Mouse (Mus musculus): ENCODE results near the gene Stoml1. TPM values are rescaled to one million over a fixed set of nuclear protein-coding genes. Genes with fewer than 3 reads are reported as not detected.

Gene Stoml1
- polyA plus RNA-seq, 1 experiment from 2014 or later, result 31.2 TPM

DNA sequence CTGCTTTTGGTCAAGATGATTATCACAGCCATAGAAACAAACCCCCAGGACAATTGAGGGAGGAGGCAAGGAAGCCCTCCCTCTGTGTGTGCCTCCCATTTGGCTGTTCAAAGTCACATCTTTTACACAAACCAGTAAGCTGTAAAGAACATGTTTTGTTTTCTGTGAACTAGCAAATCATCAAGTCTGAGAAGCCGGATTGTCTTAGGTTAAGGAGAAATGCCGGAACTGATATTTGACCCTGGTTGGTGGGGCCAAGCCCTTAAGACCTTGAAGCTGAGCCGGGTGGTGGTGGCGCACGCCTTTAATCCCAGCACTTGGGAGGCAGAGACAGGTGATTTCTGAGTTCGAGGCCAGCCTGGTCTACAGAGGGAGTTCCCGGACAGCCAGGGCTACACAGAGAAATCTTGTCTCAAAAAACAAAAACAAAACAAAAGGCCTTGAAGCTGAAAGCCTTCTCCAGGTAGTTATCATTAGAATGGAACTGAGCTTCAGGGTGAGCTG, 21.2 kb downstream of the Stoml1 start:
- Histone ChIP-seq H3K4me2 (replicated peaks; ENCODE audit: low read depth, low read length) (no peak overlapping the region), H3K4me3 (ENCODE audit: low read depth, low read length) (no peak overlapping the region), H3K27me3 (ENCODE audit: control insufficient read depth, insufficient read depth, low read length) (no peaks in the 10 kb centered on the region), H3K36me3 (ENCODE audit: control insufficient read depth, insufficient read depth, low read length) (no peaks in the 10 kb centered on the region), H3K27ac (ENCODE audit: low read depth, low read length) (no peak overlapping the region), H3K9ac (ENCODE audit: low read depth, low read length) (no peak overlapping the region), H3K9me3 (ENCODE audit: control insufficient read depth, low read length) (no peaks in the 10 kb centered on the region), H3K4me1 (replicated peaks; ENCODE audit: control insufficient read depth, insufficient read depth, low read length) (no peaks in the 10 kb centered on the region; the same call in 1 of the 2 replicates)
- WGBS, result 81% methylated on average over 7 of the region's 7 CpGs
- ATAC-seq (ENCODE audit: low FRiP score) (no peak), DNase-seq (ENCODE audit: low spot score) (no peak)

DNA sequence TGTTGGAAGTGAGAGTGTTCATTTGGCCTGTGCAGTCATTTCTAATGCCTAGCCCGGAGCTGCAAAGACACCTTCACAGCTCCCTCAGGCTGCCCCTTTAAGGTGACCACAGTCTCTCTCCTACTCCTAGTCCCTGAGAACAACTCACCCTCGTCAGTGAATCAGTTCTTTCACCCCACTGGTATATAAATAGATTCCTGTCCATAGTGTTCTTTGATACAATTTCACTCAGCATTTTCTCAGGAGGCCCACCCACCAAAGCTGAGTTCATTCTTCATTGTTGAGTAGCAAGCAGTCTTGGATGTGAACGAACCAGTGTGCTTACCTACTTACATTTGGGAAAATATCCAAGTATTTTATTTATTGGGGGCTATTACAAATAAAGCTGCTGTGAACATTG, 21.7 kb downstream of the Stoml1 start:
- H3K9ac ChIP-seq (ENCODE audit: low read depth, low read length), result no peak overlapping the region
- no peaks in the 10 kb centered on the region for H3K36me3 ChIP-seq (ENCODE audit: control insufficient read depth, insufficient read depth, low read length)
- DNase-seq (ENCODE audit: low spot score), result no peak
- H3K27me3 ChIP-seq (ENCODE audit: control insufficient read depth, insufficient read depth, low read length), result no peaks in the 10 kb centered on the region
- H3K4me3 ChIP-seq (ENCODE audit: low read depth, low read length), result no peak overlapping the region
- H3K9me3 ChIP-seq (ENCODE audit: control insufficient read depth, low read length), result no peaks in the 10 kb centered on the region
- H3K4me1 ChIP-seq (replicated peaks; ENCODE audit: control insufficient read depth, insufficient read depth, low read length), result no peaks in the 10 kb centered on the region; the same call in 1 of the 2 replicates
- H3K27ac ChIP-seq (ENCODE audit: low read depth, low read length), result no peak overlapping the region
- no peak overlapping the region for H3K4me2 ChIP-seq (replicated peaks; ENCODE audit: low read depth, low read length)
- no peak for ATAC-seq (ENCODE audit: low FRiP score)
- WGBS, result 57% methylated on average over 3 of the region's 3 CpGs

DNA sequence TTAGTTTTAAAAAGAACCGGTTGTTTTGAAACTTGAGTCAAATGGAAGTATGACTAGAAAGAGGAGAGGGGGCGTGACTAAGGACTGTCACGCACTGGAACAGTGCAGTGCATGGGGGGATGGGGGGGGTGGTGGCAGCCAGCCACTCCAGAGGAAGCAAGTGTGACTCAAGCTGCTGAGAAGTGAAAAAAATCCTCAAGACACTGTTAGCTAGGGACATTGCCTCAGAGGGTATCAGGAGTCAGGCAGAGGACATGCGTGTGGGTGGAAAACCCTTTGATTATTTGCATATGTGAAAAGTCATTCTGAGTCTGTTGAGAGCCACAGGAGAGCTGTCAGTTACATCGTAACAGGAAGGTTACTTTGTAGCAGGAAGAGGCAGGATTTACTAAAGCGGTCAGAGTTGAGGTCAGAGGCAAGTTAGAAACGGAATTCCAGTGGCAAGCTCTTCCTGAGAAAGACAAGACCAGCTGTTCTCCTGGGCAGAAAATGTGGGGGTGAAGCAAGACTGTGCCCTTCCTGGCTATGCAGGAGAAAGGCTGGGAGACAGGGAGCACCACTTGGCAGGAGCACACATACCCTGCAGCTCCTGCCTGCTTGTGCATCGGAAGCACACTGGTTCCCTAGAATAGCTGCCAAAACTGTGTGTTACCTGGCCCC, 22.3 kb downstream of the Stoml1 start:
- WGBS, result 46% methylated on average over 8 of the region's 8 CpGs
- ATAC-seq (ENCODE audit: low FRiP score) (no peak), DNase-seq (ENCODE audit: low spot score) (no peak)
- no peaks in the 10 kb centered on the region; the same call in 1 of the 2 replicates for H3K4me1 ChIP-seq (replicated peaks; ENCODE audit: control insufficient read depth, insufficient read depth, low read length)
- H3K4me3 ChIP-seq (ENCODE audit: low read depth, low read length), result no peak overlapping the region
- H3K27me3 ChIP-seq (ENCODE audit: control insufficient read depth, insufficient read depth, low read length), result no peaks in the 10 kb centered on the region
- no peaks in the 10 kb centered on the region for H3K9me3 ChIP-seq (ENCODE audit: control insufficient read depth, low read length)
- H3K4me2 ChIP-seq (replicated peaks; ENCODE audit: low read depth, low read length), result no peak overlapping the region
- H3K27ac ChIP-seq (ENCODE audit: low read depth, low read length), result no peak overlapping the region
- H3K9ac ChIP-seq (ENCODE audit: low read depth, low read length), result no peak overlapping the region
- no peaks in the 10 kb centered on the region for H3K36me3 ChIP-seq (ENCODE audit: control insufficient read depth, insufficient read depth, low read length)

DNA sequence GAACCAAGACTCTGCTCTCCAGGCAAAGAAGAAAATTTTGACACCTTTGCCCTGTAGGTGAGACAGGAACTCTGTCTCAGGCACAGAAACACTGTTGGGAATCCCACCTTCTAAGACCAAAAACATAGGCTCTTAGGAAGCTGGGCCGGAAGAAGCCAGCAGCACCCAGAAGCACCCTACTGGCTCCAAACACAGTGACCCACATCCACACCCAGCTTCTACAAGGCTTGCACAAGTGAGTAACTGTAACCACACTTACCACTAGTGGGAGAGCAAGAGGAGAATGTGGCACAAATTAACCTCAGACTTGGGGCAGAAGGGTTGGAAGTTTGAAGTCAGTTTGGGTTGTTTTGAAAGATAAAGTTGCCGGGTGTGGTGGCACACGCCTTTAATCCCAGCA, 22.8 kb downstream of the Stoml1 start:
- ATAC-seq (ENCODE audit: low FRiP score) (no peak), DNase-seq (ENCODE audit: low spot score) (no peak)
- Histone ChIP-seq H3K27ac (ENCODE audit: low read depth, low read length) (no peak overlapping the region), H3K9me3 (ENCODE audit: control insufficient read depth, low read length) (no peaks in the 10 kb centered on the region), H3K27me3 (ENCODE audit: control insufficient read depth, insufficient read depth, low read length) (no peaks in the 10 kb centered on the region), H3K4me2 (replicated peaks; ENCODE audit: low read depth, low read length) (no peak overlapping the region), H3K4me1 (replicated peaks; ENCODE audit: control insufficient read depth, insufficient read depth, low read length) (no peaks in the 10 kb centered on the region; the same call in 1 of the 2 replicates), H3K9ac (ENCODE audit: low read depth, low read length) (no peak overlapping the region), H3K4me3 (ENCODE audit: low read depth, low read length) (no peak overlapping the region), H3K36me3 (ENCODE audit: control insufficient read depth, insufficient read depth, low read length) (no peaks in the 10 kb centered on the region)
- WGBS, result 80% methylated on average over 3 of the region's 3 CpGs

DNA sequence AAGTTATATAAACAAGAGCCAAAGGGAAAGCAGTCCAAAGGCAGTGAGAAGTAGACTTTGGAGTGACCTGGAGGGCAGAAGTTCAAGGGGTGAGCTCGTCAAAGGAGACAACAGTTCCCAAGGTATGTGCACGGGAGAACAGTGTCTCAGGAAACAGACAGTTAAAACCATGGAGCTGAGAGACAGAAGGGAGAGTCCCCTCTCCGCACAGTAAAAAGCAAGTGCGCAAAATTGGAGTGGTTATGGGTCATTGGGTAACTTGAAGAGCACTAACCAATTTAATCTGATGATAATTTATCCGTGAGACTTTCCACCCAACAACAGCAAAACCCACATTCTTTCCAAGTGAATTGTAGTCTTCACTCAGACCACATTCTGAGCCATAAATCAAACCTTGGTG, 23.4 kb downstream of the Stoml1 start:
- Histone ChIP-seq H3K27me3 (ENCODE audit: control insufficient read depth, insufficient read depth, low read length) (no peaks in the 10 kb centered on the region), H3K27ac (ENCODE audit: low read depth, low read length) (no peak overlapping the region), H3K4me2 (replicated peaks; ENCODE audit: low read depth, low read length) (no peak overlapping the region), H3K4me1 (replicated peaks; ENCODE audit: control insufficient read depth, insufficient read depth, low read length) (no peaks in the 10 kb centered on the region; the same call in 1 of the 2 replicates), H3K9me3 (ENCODE audit: control insufficient read depth, low read length) (no peaks in the 10 kb centered on the region), H3K4me3 (ENCODE audit: low read depth, low read length) (no peak overlapping the region), H3K36me3 (ENCODE audit: control insufficient read depth, insufficient read depth, low read length) (no peaks in the 10 kb centered on the region), H3K9ac (ENCODE audit: low read depth, low read length) (no peak overlapping the region)
- 48% methylated on average over 5 of the region's 5 CpGs for WGBS
- DNase-seq (ENCODE audit: low spot score), result no peak
- no peak for ATAC-seq (ENCODE audit: low FRiP score)

DNA sequence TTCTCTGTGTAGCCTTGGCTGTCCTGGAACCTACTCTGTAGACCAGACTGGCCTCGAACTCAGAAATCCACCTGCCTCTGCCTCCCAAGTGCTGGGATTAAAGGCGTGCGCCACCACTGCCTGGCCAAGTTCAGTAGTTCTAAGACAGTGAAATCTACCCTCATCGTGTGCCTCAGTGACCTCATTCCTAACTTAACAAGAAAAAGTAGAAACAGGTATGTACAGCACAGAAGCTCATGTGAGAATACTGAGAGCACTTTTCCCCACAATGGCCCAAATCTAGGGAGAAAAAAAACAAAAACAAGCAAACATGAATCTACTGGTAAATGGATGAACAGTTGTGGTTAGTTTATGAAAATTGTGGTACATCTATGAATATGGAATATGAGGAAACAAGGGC, 25.3 kb downstream of the Stoml1 start:
- no peak for DNase-seq (ENCODE audit: low spot score)
- WGBS, result 90% methylated on average over 4 of the region's 4 CpGs
- H3K27me3 ChIP-seq (ENCODE audit: control insufficient read depth, insufficient read depth, low read length), result no peaks in the 10 kb centered on the region
- no peak overlapping the region for H3K4me2 ChIP-seq (replicated peaks; ENCODE audit: low read depth, low read length)
- H3K36me3 ChIP-seq (ENCODE audit: control insufficient read depth, insufficient read depth, low read length), result no peaks in the 10 kb centered on the region
- no peaks in the 10 kb centered on the region for H3K9me3 ChIP-seq (ENCODE audit: control insufficient read depth, low read length)
- ATAC-seq (ENCODE audit: low FRiP score), result no peak
- H3K4me1 ChIP-seq (replicated peaks; ENCODE audit: control insufficient read depth, insufficient read depth, low read length), result no peaks in the 10 kb centered on the region; the same call in 1 of the 2 replicates
- no peak overlapping the region for H3K4me3 ChIP-seq (ENCODE audit: low read depth, low read length)
- H3K9ac ChIP-seq (ENCODE audit: low read depth, low read length), result no peak overlapping the region
- no peak overlapping the region for H3K27ac ChIP-seq (ENCODE audit: low read depth, low read length)

DNA sequence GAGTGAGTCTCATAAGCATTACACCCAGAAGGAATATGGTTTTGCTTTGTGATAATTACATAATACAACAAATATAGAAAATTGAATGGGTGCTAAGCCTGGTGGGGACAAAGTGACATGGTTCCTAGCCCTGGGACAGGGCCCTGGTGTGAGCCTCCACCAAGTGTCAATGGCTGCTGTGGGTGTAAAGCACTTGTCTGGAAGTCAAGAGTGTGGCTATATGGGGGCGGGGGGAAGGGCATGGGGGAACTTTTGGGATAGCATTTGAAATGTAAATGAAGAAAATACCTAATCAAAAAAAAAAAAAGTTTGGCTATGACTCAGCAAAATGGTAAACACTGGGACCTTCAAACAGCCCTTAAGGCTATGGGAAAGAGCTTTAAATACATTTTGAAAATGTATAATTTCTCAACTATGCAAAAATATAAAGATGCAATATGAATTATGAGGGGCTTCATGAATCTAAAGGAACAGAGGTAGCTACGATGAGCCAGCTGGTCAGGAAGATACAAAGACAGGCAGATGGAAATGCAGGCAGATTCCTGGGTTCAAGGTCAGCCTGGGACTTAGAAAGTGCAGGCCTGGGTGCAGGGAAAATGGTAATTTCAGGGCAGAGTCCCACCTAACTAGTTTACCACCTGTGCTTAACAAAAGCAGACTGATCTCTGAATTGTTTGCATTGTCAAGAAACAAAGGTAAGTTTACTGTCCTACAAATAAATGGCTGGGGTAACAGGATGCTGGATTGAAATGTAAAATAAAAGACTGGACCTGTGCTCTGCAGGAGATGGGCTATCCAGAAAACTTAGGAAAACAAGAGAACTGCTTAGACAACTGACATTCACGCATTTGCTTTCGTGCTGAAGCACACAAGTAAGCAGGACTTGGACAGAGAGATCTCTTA, 26.1 kb downstream of the Stoml1 start:
- Histone ChIP-seq H3K4me2 (replicated peaks; ENCODE audit: low read depth, low read length) (no peak overlapping the region), H3K4me3 (ENCODE audit: low read depth, low read length) (no peak overlapping the region), H3K27me3 (ENCODE audit: control insufficient read depth, insufficient read depth, low read length) (no peaks in the 10 kb centered on the region), H3K9me3 (ENCODE audit: control insufficient read depth, low read length) (no peaks in the 10 kb centered on the region), H3K4me1 (replicated peaks; ENCODE audit: control insufficient read depth, insufficient read depth, low read length) (no peaks in the 10 kb centered on the region; the same call in 1 of the 2 replicates), H3K36me3 (ENCODE audit: control insufficient read depth, insufficient read depth, low read length) (no peaks in the 10 kb centered on the region), H3K9ac (ENCODE audit: low read depth, low read length) (no peak overlapping the region), H3K27ac (ENCODE audit: low read depth, low read length) (no peak overlapping the region)
- DNase-seq (ENCODE audit: low spot score) (no peak), ATAC-seq (ENCODE audit: low FRiP score) (no peak)
- 47% methylated on average over 4 of the region's 4 CpGs for WGBS

DNA sequence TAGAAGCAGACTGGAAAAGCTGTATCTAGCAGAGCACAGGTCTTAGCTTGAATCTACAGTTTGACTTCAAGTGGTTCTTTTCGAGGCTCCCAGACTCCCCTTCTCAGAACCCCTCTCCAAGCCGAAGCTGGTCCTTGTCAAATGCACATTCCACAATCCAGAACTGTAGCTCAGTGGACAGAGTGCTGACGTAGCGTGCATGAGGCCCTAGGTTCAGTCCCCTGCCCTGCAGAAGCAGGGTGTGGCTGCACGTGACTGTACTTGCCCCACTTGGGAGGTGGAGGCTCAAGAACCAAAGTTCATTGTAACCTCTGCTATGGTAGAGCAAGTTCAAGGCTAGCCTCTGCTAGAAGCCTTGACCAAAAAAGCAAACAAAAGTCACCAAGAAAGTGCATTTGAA, 26.8 kb downstream of the Stoml1 start:
- no peak for DNase-seq (ENCODE audit: low spot score)
- ATAC-seq (ENCODE audit: low FRiP score), result no peak
- Histone ChIP-seq H3K36me3 (ENCODE audit: control insufficient read depth, insufficient read depth, low read length) (no peaks in the 10 kb centered on the region), H3K4me2 (replicated peaks; ENCODE audit: low read depth, low read length) (no peak overlapping the region), H3K27ac (ENCODE audit: low read depth, low read length) (no peak overlapping the region), H3K27me3 (ENCODE audit: control insufficient read depth, insufficient read depth, low read length) (no peaks in the 10 kb centered on the region), H3K9ac (ENCODE audit: low read depth, low read length) (no peak overlapping the region), H3K4me3 (ENCODE audit: low read depth, low read length) (no peak overlapping the region), H3K9me3 (ENCODE audit: control insufficient read depth, low read length) (no peaks in the 10 kb centered on the region), H3K4me1 (replicated peaks; ENCODE audit: control insufficient read depth, insufficient read depth, low read length) (no peaks in the 10 kb centered on the region; the same call in 1 of the 2 replicates)
- 73% methylated on average over 5 of the region's 5 CpGs for WGBS
